Mouse (Mus musculus): ENCODE measurements around the gene Rab23.

Gene Rab23

GRCm38 (mm10) chr1:33766520-33767508 lies 47.1 kb downstream of the Rab23 start:
- DNase-seq (ENCODE audit: low read depth, low spot score) = no peak

GRCm38 (mm10) chr1:33768091-33768787 lies 48.6 kb downstream of the Rab23 start:
- no peak for DNase-seq (ENCODE audit: low read depth, low spot score)

- DNase-seq (ENCODE audit: low read depth, low spot score) = no peak
Measured at GRCm38 (mm10) chr1:33768827-33769226, 49.1 kb downstream of the Rab23 start.

GRCm38 (mm10) chr1:33771621-33772020 lies 51.9 kb downstream of the Rab23 start:
- DNase-seq (ENCODE audit: low read depth, low spot score) = no peak

- no peak for DNase-seq (ENCODE audit: low read depth, low spot score)
Measured at GRCm38 (mm10) chr1:33772106-33772505, 52.4 kb downstream of the Rab23 start.

GRCm38 (mm10) chr1:33776175-33776611 lies 56.5 kb downstream of the Rab23 start:
- DNase-seq (ENCODE audit: low read depth, low spot score) = no peak

GRCm38 (mm10) chr1:33784561-33784960 lies 64.9 kb downstream of the Rab23 start:
- no peak for DNase-seq (ENCODE audit: low read depth, low spot score)

GRCm38 (mm10) chr1:33788072-33788471 lies 68.4 kb downstream of the Rab23 start:
- no peak for DNase-seq (ENCODE audit: low read depth, low spot score)

GRCm38 (mm10) chr1:33788493-33788892 lies 68.8 kb downstream of the Rab23 start:
- DNase-seq (ENCODE audit: low read depth, low spot score) = no peak
